Mouse (Mus musculus) MEL (cell line): ENCODE measurements at regions not wholly inside any gene's neighbourhood (a gene's known extent, or its start where the extent isn't known, plus 50 kb on each side); places are given as distances from the start of the nearest gene placed in this dataset.

Source experiments
- DNase-seq: peaks from one replicate; pipeline ENCODE4 v3.0.0; 2011; ENCODE audit warnings: low read depth, low spot score
- H3K27ac ChIP-seq: 2 replicates; pipeline ENCODE4 v1.5.1; 2012; ENCODE audit warnings: low read depth, mild to moderate bottlenecking, control low read depth, low read length, moderate library complexity; ENCODE audit not compliant: control insufficient read depth
- H3K27me3 ChIP-seq, 2 experiments: fragments of 150-350 bp in 1 of 2; sonication (generic) in 1 of 2; 2 replicates each; pipeline ENCODE4 v1.6.1; 2012; ENCODE audit warnings: low read length in 2 of 2, mild to moderate bottlenecking in 2 of 2, improper control_type of control experiment in 1 of 2, moderate library complexity in 1 of 2; ENCODE audit not compliant: insufficient read depth in 2 of 2, control insufficient read depth in 1 of 2
- H3K36me3 ChIP-seq, 2 experiments: 2 replicates each; pipeline ENCODE4 v1.6.1; 2012 to 2014; ENCODE audit warnings: low read length in 2 of 2, improper control_type of control experiment in 1 of 2, inconsistent platforms in 1 of 2, mild to moderate bottlenecking in 1 of 2; ENCODE audit not compliant: insufficient read depth in 2 of 2, control insufficient read depth in 1 of 2
- H3K4me1 ChIP-seq, 2 experiments: fragments of 150-350 bp in 1 of 2; sonication (generic) in 1 of 2; 2 replicates each; pipeline ENCODE4 v1.6.1; 2012; ENCODE audit warnings: low read length in 2 of 2, improper control_type of control experiment in 1 of 2, mild to moderate bottlenecking in 1 of 2; ENCODE audit not compliant: insufficient read depth in 2 of 2, control insufficient read depth in 1 of 2
- H3K4me3 ChIP-seq, 2 experiments: fragments of 150-350 bp in 1 of 2; sonication (generic) in 1 of 2; 2 replicates each; pipeline ENCODE4 v1.5.1; 2012; ENCODE audit warnings: low read depth in 2 of 2, low read length in 2 of 2, mild to moderate bottlenecking in 2 of 2, moderate library complexity in 2 of 2, control low read depth in 1 of 2, improper control_type of control experiment in 1 of 2; ENCODE audit not compliant: control insufficient read depth in 1 of 2, insufficient read depth in 1 of 2
- H3K79me2 ChIP-seq: 2 replicates; pipeline ENCODE4 v1.6.1; 2012; ENCODE audit warnings: mild to moderate bottlenecking, low read length, moderate library complexity; ENCODE audit not compliant: control insufficient read depth, poor library complexity, insufficient read depth
- H3K9ac ChIP-seq: 2 replicates; pipeline ENCODE4 v1.6.1; 2012; ENCODE audit warnings: low read depth, mild to moderate bottlenecking, control low read depth, low read length, moderate library complexity; ENCODE audit not compliant: control insufficient read depth, poor library complexity, severe bottlenecking
- H3K9me3 ChIP-seq: fragments of 150-350 bp; sonication (generic); replicated peaks from 2 replicates; pipeline ENCODE4 v1.6.1; 2012; ENCODE audit warnings: mild to moderate bottlenecking, low read length, improper control_type of control experiment, moderate library complexity; ENCODE audit not compliant: insufficient read depth
- BHLHE40 ChIP-seq: IDR thresholded peaks from 2 replicates; pipeline ENCODE4 v1.6.1; 2012; ENCODE audit warnings: low read depth, mild to moderate bottlenecking, inconsistent platforms, low read length, improper control_type of control experiment, borderline replicate concordance
- CHD1 ChIP-seq: IDR thresholded peaks from 2 replicates; pipeline ENCODE4 v1.6.1; 2012; ENCODE audit warnings: low read depth, mild to moderate bottlenecking, inconsistent platforms, low read length, improper control_type of control experiment
- CHD2 ChIP-seq: IDR thresholded peaks from 2 replicates; pipeline ENCODE4 v1.6.1; 2011; ENCODE audit warnings: low read length, improper control_type of control experiment
- CTCF ChIP-seq, 3 experiments: IDR thresholded peaks in 2 of 3; conservative IDR thresholded peaks in 1 of 3; 2 replicates each; pipeline ENCODE4 v1.5.1; 2011 to 2012; ENCODE audit warnings: low read length in 3 of 3, low read depth in 2 of 3, mild to moderate bottlenecking in 2 of 3, improper control_type of control experiment in 1 of 3, inconsistent platforms in 1 of 3, mixed read lengths in 1 of 3, moderate library complexity in 1 of 3; ENCODE audit not compliant: control insufficient read depth in 1 of 3, insufficient read depth in 1 of 3, poor library complexity in 1 of 3, severe bottlenecking in 1 of 3
- E2F4 ChIP-seq: IDR thresholded peaks from 2 replicates; pipeline ENCODE4 v1.6.1; 2011; ENCODE audit warnings: low read depth, low read length, improper control_type of control experiment, borderline replicate concordance
- EP300 ChIP-seq, 2 experiments: IDR thresholded peaks; 2 replicates each; pipeline ENCODE4 v1.6.1; 2011; ENCODE audit warnings: improper control_type of control experiment in 2 of 2, low read length in 2 of 2, low read depth in 1 of 2, mild to moderate bottlenecking in 1 of 2
- ETS1 ChIP-seq: IDR thresholded peaks from 2 replicates; pipeline ENCODE4 v1.6.1; 2012; ENCODE audit warnings: low read depth, mild to moderate bottlenecking, inconsistent platforms, low read length, improper control_type of control experiment, moderate library complexity
- GATA1 ChIP-seq: IDR thresholded peaks from 2 replicates; pipeline ENCODE4 v1.6.1; 2011; ENCODE audit warnings: low read depth, low read length, improper control_type of control experiment
- KAT2A ChIP-seq: conservative IDR thresholded peaks from 2 replicates; pipeline ENCODE4 v1.6.1; 2012; ENCODE audit warnings: low read depth, low read length, improper control_type of control experiment, inconsistent platforms
- MAFK ChIP-seq: IDR thresholded peaks from 2 replicates; pipeline ENCODE4 v1.6.1; 2011; ENCODE audit warnings: low read depth, mild to moderate bottlenecking, low read length, improper control_type of control experiment, borderline replicate concordance
- MAZ ChIP-seq: IDR thresholded peaks from 2 replicates; pipeline ENCODE4 v1.6.1; 2012; ENCODE audit warnings: low read depth, mild to moderate bottlenecking, inconsistent platforms, low read length, improper control_type of control experiment
- MXI1 ChIP-seq: IDR thresholded peaks from 2 replicates; pipeline ENCODE4 v1.6.1; 2011; ENCODE audit warnings: mild to moderate bottlenecking, low read depth, low read length, improper control_type of control experiment
- MYC ChIP-seq: IDR thresholded peaks from 2 replicates; pipeline ENCODE4 v1.6.1; 2011; ENCODE audit warnings: low read depth, mild to moderate bottlenecking, low read length, improper control_type of control experiment, moderate library complexity
- NRF1 ChIP-seq: IDR thresholded peaks from 2 replicates; pipeline ENCODE4 v1.6.1; 2014; ENCODE audit warnings: low read depth, mild to moderate bottlenecking, inconsistent platforms, low read length, improper control_type of control experiment, moderate library complexity; ENCODE audit not compliant: poor library complexity, insufficient read depth, severe bottlenecking
- POLR2AphosphoS2 ChIP-seq: IDR thresholded peaks from 2 replicates; pipeline ENCODE4 v1.6.1; 2011; ENCODE audit warnings: low read length, improper control_type of control experiment
- POLR2AphosphoS5 ChIP-seq: IDR thresholded peaks from 2 replicates; pipeline ENCODE4 v1.6.1; 2012; ENCODE audit warnings: low read depth, borderline replicate concordance, mild to moderate bottlenecking, inconsistent platforms, low read length, moderate library complexity, mixed read lengths
- USF2 ChIP-seq, 2 experiments: IDR thresholded peaks; 2 replicates each; pipeline ENCODE4 v1.6.1; 2011 to 2012; ENCODE audit warnings: improper control_type of control experiment in 2 of 2, low read length in 2 of 2, borderline replicate concordance in 1 of 2, inconsistent platforms in 1 of 2, low read depth in 1 of 2, mild to moderate bottlenecking in 1 of 2; ENCODE audit not compliant: insufficient read depth in 1 of 2
- ZKSCAN1 ChIP-seq: IDR thresholded peaks from 2 replicates; pipeline ENCODE4 v1.6.1; 2012; ENCODE audit warnings: low read depth, mild to moderate bottlenecking, inconsistent platforms, low read length, improper control_type of control experiment, moderate library complexity
- ZMIZ1 ChIP-seq: IDR thresholded peaks from 2 replicates; pipeline ENCODE4 v1.6.1; 2012; ENCODE audit warnings: low read depth, mild to moderate bottlenecking, inconsistent platforms, low read length, improper control_type of control experiment, moderate library complexity
- ZNF384 ChIP-seq: IDR thresholded peaks from 2 replicates; pipeline ENCODE4 v1.6.1; 2012; ENCODE audit warnings: low read depth, mild to moderate bottlenecking, inconsistent platforms, low read length, improper control_type of control experiment

GRCm38 (mm10) chr4:137128152-137128551 is 79.6 kb upstream of the Zbtb40 start:
- H3K27ac ChIP-seq, result no peak overlapping the region
- no peak overlapping the region for H3K4me3 ChIP-seq
- DNase-seq, result no peak
- no peaks in the 10 kb centered on the region for H3K79me2 ChIP-seq
- H3K9ac ChIP-seq, result no peak overlapping the region
- no peak for TF ChIP-seq E2F4
- TF ChIP-seq MAFK, result no peak
- no peak for TF ChIP-seq POLR2AphosphoS2
- no peak for TF ChIP-seq NRF1
- no peak for TF ChIP-seq MYC
- TF ChIP-seq CHD2, result no peak
- no peak for TF ChIP-seq CTCF (IDR thresholded peaks at IDR 0.05 in 2 of 3, conservative IDR thresholded peaks at IDR 0.05 in 1 of 3; ENCODE audit: control insufficient read depth in 1 of 3, insufficient read depth in 1 of 3, low read depth in 2 of 3, low read length in 3 of 3, poor library complexity in 1 of 3, severe bottlenecking in 1 of 3)
- TF ChIP-seq ZMIZ1, result no peak
- TF ChIP-seq, all 39 proteins: peak for 0
- no peaks in the 10 kb centered on the region for H3K27me3 ChIP-seq
- H3K9me3 ChIP-seq, result no peaks in the 10 kb centered on the region
- H3K4me1 ChIP-seq, result no peaks in the 10 kb centered on the region
- H3K36me3 ChIP-seq, result no peaks in the 10 kb centered on the region

DNA sequence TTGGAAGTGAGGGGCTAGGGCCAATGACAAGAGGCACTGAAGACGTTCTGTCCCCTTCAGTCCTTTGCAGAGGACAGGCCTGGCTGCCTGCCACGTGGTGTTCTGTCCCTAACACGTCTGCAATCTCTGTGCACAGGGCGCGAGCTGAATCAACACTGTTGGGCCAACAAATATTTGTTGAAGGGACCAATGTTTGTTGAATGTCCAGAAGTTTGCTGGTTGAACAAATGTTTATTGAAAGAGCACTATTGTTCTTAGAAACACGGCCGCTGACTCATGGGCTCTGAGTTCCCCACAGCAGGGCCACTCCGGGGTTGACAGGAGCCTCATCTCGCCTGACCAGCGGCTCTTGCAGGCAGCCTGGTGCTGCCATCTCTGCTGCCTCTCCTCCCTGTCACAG is 73.1 kb upstream of the Zbtb40 start:
- DNase-seq, result no peak
- no peaks in the 10 kb centered on the region for H3K36me3 ChIP-seq
- H3K4me1 ChIP-seq, result no peaks in the 10 kb centered on the region
- H3K9ac ChIP-seq, result no peak overlapping the region
- H3K4me3 ChIP-seq, result no peak overlapping the region
- no peaks in the 10 kb centered on the region for H3K79me2 ChIP-seq
- no peak overlapping the region for H3K27ac ChIP-seq
- H3K9me3 ChIP-seq, result no peaks in the 10 kb centered on the region
- TF ChIP-seq CHD1 (no peak), CHD2 (no peak), ZKSCAN1 (no peak), MXI1 (no peak), POLR2AphosphoS5 (no peak), EP300 (IDR thresholded peaks at IDR 0.05; ENCODE audit: low read depth in 1 of 2, low read length in 2 of 2) (no peak), BHLHE40 (no peak), KAT2A (no peak), GATA1 (no peak), ETS1 (no peak), MAZ (no peak), USF2 (IDR thresholded peaks at IDR 0.05; ENCODE audit: borderline replicate concordance in 1 of 2, insufficient read depth in 1 of 2, low read depth in 1 of 2, low read length in 2 of 2) (no peak), ZNF384 (no peak), MAFK (no peak)
- H3K27me3 ChIP-seq, result no peaks in the 10 kb centered on the region
